Mouse (Mus musculus) urinary bladder, postnatal 10 days (tissue): ENCODE results near the gene Cryl1.

ENCODE experiments used
- DNase-seq: peaks from one replicate; pipeline ENCODE4 v3.0.0; 2022; ENCODE audit warnings: low spot score

Cryl1 gene

GRCm38 (mm10) chr14:57372348-57373102 is 25.8 kb downstream of the Cryl1 start:
- no peak for DNase-seq

- no peak for DNase-seq
These were observed 31.0 kb downstream of the Cryl1 start for GRCm38 (mm10) chr14:57367327-57367726.

- no peak for DNase-seq
These were observed 31.6 kb downstream of the Cryl1 start for GRCm38 (mm10) chr14:57366724-57367123.

- DNase-seq: no peak
These were observed 33.0 kb downstream of the Cryl1 start for GRCm38 (mm10) chr14:57365341-57365740.

- DNase-seq: no peak
These were observed 34.5 kb downstream of the Cryl1 start for GRCm38 (mm10) chr14:57363833-57364232.

GRCm38 (mm10) chr14:57362726-57363660 is 35.3 kb downstream of the Cryl1 start:
- peak; percentile 33 for DNase-seq

- DNase-seq: no peak
These were observed 41.3 kb downstream of the Cryl1 start for GRCm38 (mm10) chr14:57357030-57357429.

- DNase-seq: no peak
These were observed 46.7 kb downstream of the Cryl1 start for GRCm38 (mm10) chr14:57351521-57352235.

GRCm38 (mm10) chr14:57349955-57350354 is 48.4 kb downstream of the Cryl1 start:
- DNase-seq: no peak

GRCm38 (mm10) chr14:57348155-57348554 is 50.2 kb downstream of the Cryl1 start:
- DNase-seq: no peak

GRCm38 (mm10) chr14:57346135-57346534 is 52.2 kb downstream of the Cryl1 start:
- DNase-seq: no peak

GRCm38 (mm10) chr14:57344781-57345492 is 53.4 kb downstream of the Cryl1 start:
- DNase-seq: no peak

- no peak for DNase-seq
These were observed 55.1 kb downstream of the Cryl1 start for GRCm38 (mm10) chr14:57343057-57343750.

GRCm38 (mm10) chr14:57342316-57343055 is 55.8 kb downstream of the Cryl1 start:
- DNase-seq: no peak

GRCm38 (mm10) chr14:57338666-57339065 is 59.7 kb downstream of the Cryl1 start:
- DNase-seq: no peak

- no peak for DNase-seq
These were observed 63.5 kb downstream of the Cryl1 start for GRCm38 (mm10) chr14:57334833-57335232.

- no peak for DNase-seq
These were observed 65.8 kb downstream of the Cryl1 start for GRCm38 (mm10) chr14:57332503-57332902.

GRCm38 (mm10) chr14:57331097-57331496 is 67.2 kb downstream of the Cryl1 start:
- DNase-seq: no peak

- DNase-seq: no peak
These were observed 68.7 kb downstream of the Cryl1 start for GRCm38 (mm10) chr14:57329600-57329999.

GRCm38 (mm10) chr14:57326771-57327170 is 71.6 kb downstream of the Cryl1 start:
- no peak for DNase-seq
